13 mouse cellular contexts compared by ENCODE assay signal in the genomic region with DNA sequence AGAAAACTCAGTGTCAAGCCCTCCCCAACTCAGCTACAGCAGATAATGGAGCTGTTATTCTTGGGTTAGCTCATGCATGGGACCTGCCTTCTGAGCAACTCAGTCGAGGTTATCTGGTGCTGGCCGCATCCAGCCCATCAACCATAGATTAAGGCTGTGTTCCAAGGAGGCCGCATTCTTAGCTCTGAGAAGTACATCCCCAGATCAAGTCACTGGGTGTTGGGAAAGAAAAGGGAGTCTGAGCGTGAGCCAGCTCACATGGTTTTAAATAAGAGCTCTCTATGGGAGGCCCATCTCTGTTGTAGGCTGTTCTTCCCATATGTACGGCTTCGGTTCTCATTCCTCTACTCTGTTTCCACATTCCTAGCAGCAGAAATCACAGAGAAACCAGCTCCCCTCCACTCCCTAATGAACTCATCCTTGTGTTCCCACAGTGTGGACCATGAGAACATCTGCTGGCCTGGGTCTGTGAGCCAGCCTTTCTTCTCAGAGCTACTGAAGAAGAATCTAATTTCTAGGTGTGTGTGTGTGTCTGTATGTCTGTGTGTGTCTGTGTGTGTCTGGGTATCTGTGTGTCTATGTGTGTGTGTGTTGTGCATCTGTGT. TPM values are rescaled to one million over a fixed set of nuclear protein-coding genes. Genes with fewer than 3 reads are reported as not detected.
DNase-seq lines count a peak whose midpoint lies in the region; ATAC-seq and TF ChIP-seq lines count a peak whose summit lies in the region.
"Had no signal": no experiment of that assay in that cellular context is flagged by ENCODE, and none has a peak within 500 bp of the region (broad histone marks: within the 10 kb centered on the region; RNA-seq: fewer than 3 reads in every experiment).

No protein-coding gene starts in this region.

- no peaks in the 10 kb centered on the region for H3K36me3 ChIP-seq in heart, embryonic 15.5 days
- no peaks in the 10 kb centered on the region for H3K36me3 ChIP-seq in heart, adult 2 months (ENCODE audit: control insufficient read depth, insufficient read depth, low read length)
- no peaks in the 10 kb centered on the region for H3K36me3 ChIP-seq in embryonic facial prominence, embryonic 15.5 days
- H3K36me3 ChIP-seq in liver, embryonic 15.5 days (replicated peaks), result no peaks in the 10 kb centered on the region
- H3K36me3 ChIP-seq: forebrain, embryonic 12.5 days; lung, embryonic 15.5 days had no signal

- H3K27ac ChIP-seq in heart, embryonic 15.5 days, result peak overlapping the region; percentile 66; the same call in 1 of the 2 replicates
- no peak overlapping the region for H3K27ac ChIP-seq in heart, adult 2 months
- peak overlapping the region; percentile 55; the same call in 1 of the 2 replicates for H3K27ac ChIP-seq in embryonic facial prominence, embryonic 15.5 days (replicated peaks)
- H3K27ac ChIP-seq in liver, embryonic 15.5 days (replicated peaks), result peak overlapping the region; percentile 90
- H3K27ac ChIP-seq: forebrain, embryonic 12.5 days had no signal

- no peak; the same call in 1 of the 2 replicates for ATAC-seq in heart, embryonic 15.5 days (replicated peaks; ENCODE audit: insufficient number of reproducible peaks, insufficient read depth, low FRiP score, low read depth)
- ATAC-seq in embryonic facial prominence, embryonic 15.5 days (ENCODE audit: insufficient number of reproducible peaks, low FRiP score, low TSS enrichment, low read depth), result peak; percentile 60; the same call in 1 of the 2 replicates
- ATAC-seq in liver, embryonic 15.5 days (ENCODE audit: insufficient read depth), result peak; percentile 49; the same call in 1 of the 2 replicates

- 46% methylated on average over 6 of the region's 6 CpGs for WGBS in heart, embryonic 15.5 days
- WGBS in heart, adult 2 months, result 54% methylated on average over 6 of the region's 6 CpGs
- WGBS in embryonic facial prominence, embryonic 15.5 days, result 52% methylated on average over 6 of the region's 6 CpGs
- WGBS in liver, embryonic 15.5 days (ENCODE audit: insufficient replicate concordance), result 38% methylated on average over 6 of the region's 6 CpGs

- H3K9ac ChIP-seq in heart, embryonic 15.5 days, result no peak overlapping the region
- H3K9ac ChIP-seq in heart, adult 2 months (ENCODE audit: low read depth, low read length), result no peak overlapping the region
- no peak overlapping the region for H3K9ac ChIP-seq in embryonic facial prominence, embryonic 15.5 days
- peak overlapping the region; percentile 5; the same call in 1 of the 2 replicates for H3K9ac ChIP-seq in liver, embryonic 15.5 days
- H3K9ac ChIP-seq: forebrain, embryonic 12.5 days; lung, embryonic 15.5 days had no signal

- no peak for TF ChIP-seq EP300 in heart, adult 2 months (IDR thresholded peaks at IDR 0.05; ENCODE audit: insufficient read depth, low read depth, low read length)

- H3K4me3 ChIP-seq in heart, embryonic 15.5 days, result no peak overlapping the region
- H3K4me3 ChIP-seq in heart, adult 2 months, result no peak overlapping the region
- no peak overlapping the region for H3K4me3 ChIP-seq in embryonic facial prominence, embryonic 15.5 days (replicated peaks)
- H3K4me3 ChIP-seq in liver, embryonic 15.5 days (replicated peaks), result no peak overlapping the region
- H3K4me3 ChIP-seq: forebrain, embryonic 12.5 days; lung, embryonic 15.5 days had no signal

- H3K79me2 ChIP-seq in heart, adult 2 months (replicated peaks; ENCODE audit: control insufficient read depth, insufficient read depth, low read length), result no peaks in the 10 kb centered on the region

- TF ChIP-seq CTCF in heart, adult 2 months (IDR thresholded peaks at IDR 0.05), result no peak

- H3K9me3 ChIP-seq in heart, embryonic 15.5 days (replicated peaks), result no peaks in the 10 kb centered on the region
- H3K9me3 ChIP-seq in embryonic facial prominence, embryonic 15.5 days (replicated peaks), result no peaks in the 10 kb centered on the region
- H3K9me3 ChIP-seq in liver, embryonic 15.5 days (replicated peaks), result no peaks in the 10 kb centered on the region
- H3K9me3 ChIP-seq: forebrain, embryonic 12.5 days; lung, embryonic 15.5 days had no signal

- intact Hi-C loops in heart, adult 2 months (cut with DNase I), result no loop called here

- peaks cover 71% of the 10 kb centered on the region for H3K4me1 ChIP-seq in heart, embryonic 15.5 days (replicated peaks)
- peaks cover 14% of the 10 kb centered on the region for H3K4me1 ChIP-seq in heart, adult 2 months (ENCODE audit: control insufficient read depth, insufficient read depth, low read length)
- H3K4me1 ChIP-seq in embryonic facial prominence, embryonic 15.5 days, result peaks cover 27% of the 10 kb centered on the region
- peaks cover 100% of the 10 kb centered on the region for H3K4me1 ChIP-seq in liver, embryonic 15.5 days (replicated peaks)

- no peaks in the 10 kb centered on the region for H3K27me3 ChIP-seq in heart, embryonic 15.5 days
- H3K27me3 ChIP-seq in heart, adult 2 months (ENCODE audit: control insufficient read depth, insufficient read depth, low read length), result no peaks in the 10 kb centered on the region
- H3K27me3 ChIP-seq in embryonic facial prominence, embryonic 15.5 days, result no peaks in the 10 kb centered on the region
- H3K27me3 ChIP-seq in liver, embryonic 15.5 days, result no peaks in the 10 kb centered on the region
- H3K27me3 ChIP-seq: CH12.LX; forebrain, embryonic 12.5 days; lung, embryonic 15.5 days had no signal

- TF ChIP-seq POLR2A in heart, adult 2 months (IDR thresholded peaks at IDR 0.05; ENCODE audit: insufficient read depth, low read depth, low read length), result no peak

- DNase-seq in heart, adult 2 months, result no peak
- DNase-seq in adipocyte (ENCODE audit: low spot score), result peak; percentile 36
- no peak for DNase-seq in natural killer cell, adult 2 months (ENCODE audit: low spot score in 2 of 2)
- DNase-seq in adrenal gland, adult 2 months, result no peak
- no peak for DNase-seq in spleen, postnatal 36 days (ENCODE audit: low spot score in 2 of 2)
- DNase-seq: cerebellum, postnatal 14 days; thymus, postnatal 4 days had no signal

- H3K4me2 ChIP-seq in heart, embryonic 15.5 days, result no peak overlapping the region
- no peak overlapping the region for H3K4me2 ChIP-seq in embryonic facial prominence, embryonic 15.5 days (replicated peaks)
- peak overlapping the region; percentile 49 for H3K4me2 ChIP-seq in liver, embryonic 15.5 days
- H3K4me2 ChIP-seq: forebrain, embryonic 12.5 days; lung, embryonic 15.5 days had no signal

RNA-seq across cellular contexts. Expression of a gene that starts 22.1 kb away (rescaled TPM):
- polyA plus RNA-seq in heart, embryonic 15.5 days (2015; fragmentation: Nextera tagmentation; extraction: Ambion mirVana), result 35.4 and 39.8 TPM in 2 replicates
- 10 to 100 TPM; 43.3 to 43.5 TPM for total RNA-seq in heart, adult 2 months (2021)
- polyA plus RNA-seq in heart, adult 2 months (2012; rRNA removed), result 37.2 and 39.3 TPM in 2 replicates
- 26.3 and 31.7 TPM in 2 replicates for polyA plus RNA-seq in embryonic facial prominence, embryonic 15.5 days (2015; fragmentation: Nextera tagmentation; extraction: Ambion mirVana)
- polyA plus RNA-seq in liver, embryonic 15.5 days (2015; fragmentation: Nextera tagmentation; extraction: Ambion mirVana), result 23.9 and 29.7 TPM in 2 replicates
- 1 to 10 TPM; 6.6 to 10.0 TPM for total RNA-seq in adrenal gland, adult 2 months (2021)
- polyA plus RNA-seq in adrenal gland, adult 2 months (2012; rRNA removed), result 7.3 and 8.2 TPM in 2 replicates
